Mouse (Mus musculus) stomach, postnatal 0 days (tissue): ENCODE results near the gene Magi2. TPM values are rescaled to one million over a fixed set of nuclear protein-coding genes. Genes with fewer than 3 reads are reported as not detected.

Experiments
- ATAC-seq: fragments of 200-750 bp; cut with Nextera tagmentation; 2 replicates; pipeline ENCODE4 v1.8.0; 2017; ENCODE audit not compliant: low FRiP score, low TSS enrichment
- DNase-seq: peaks from one replicate; pipeline ENCODE4 v3.0.0-alpha.2; 2016; ENCODE audit warnings: low spot score
- H3K27ac ChIP-seq: fragments of 300-500 bp; sonication (generic); replicated peaks from 2 replicates; pipeline ENCODE4 v1.5.1; 2014; ENCODE audit warnings: mild to moderate bottlenecking, control low read depth
- H3K27me3 ChIP-seq: fragments of 300-500 bp; sonication (generic); 2 replicates; pipeline ENCODE4 v1.6.1; 2014; ENCODE audit warnings: low read length; ENCODE audit not compliant: control insufficient read depth, insufficient read depth
- H3K36me3 ChIP-seq: fragments of 300-500 bp; sonication (generic); 2 replicates; pipeline ENCODE4 v1.6.1; 2014; ENCODE audit warnings: low read length, mixed read lengths; ENCODE audit not compliant: control insufficient read depth, insufficient read depth
- H3K4me1 ChIP-seq: fragments of 300-500 bp; sonication (generic); replicated peaks from 2 replicates; pipeline ENCODE4 v1.6.1; 2014; ENCODE audit warnings: antibody characterized with exemption; ENCODE audit not compliant: control insufficient read depth, insufficient read depth
- H3K4me2 ChIP-seq: fragments of 300-500 bp; sonication (generic); replicated peaks from 2 replicates; pipeline ENCODE4 v1.6.1; 2014; ENCODE audit warnings: low read depth, mild to moderate bottlenecking, control low read depth, moderate library complexity
- H3K4me3 ChIP-seq: fragments of 300-500 bp; sonication (generic); 2 replicates; pipeline ENCODE4 v1.5.1; 2014; ENCODE audit warnings: low read depth, low read length, control low read depth
- H3K9ac ChIP-seq: fragments of 300-500 bp; sonication (generic); 2 replicates; pipeline ENCODE4 v1.6.1; 2014; ENCODE audit warnings: mild to moderate bottlenecking, low read length, control low read depth, mixed read lengths
- H3K9me3 ChIP-seq: fragments of 300-500 bp; sonication (generic); 2 replicates; pipeline ENCODE4 v1.6.1; 2016; ENCODE audit warnings: low read length; ENCODE audit not compliant: control insufficient read depth
- CTCF ChIP-seq: IDR thresholded peaks from 2 replicates; pipeline ENCODE4 v1.5.1; 2016; ENCODE audit warnings: antibody characterized with exemption, low read depth, mild to moderate bottlenecking, moderate library complexity
- EP300 ChIP-seq: optimal IDR thresholded peaks from 2 replicates; pipeline ENCODE3; 2016; ENCODE audit warnings: antibody characterized with exemption
- WGBS: fragments of 180-500 bp; shearing (Covaris S2); extraction: QIAGEN DNeasy Blood & Tissue Kit; methylation state at CpG from one replicate; pipeline ENCODE4 v1.1.7; 2014; 5-methylcytosine and 5-hydroxymethylcytosine counted together
- polyA plus RNA-seq: library from polyadenylated mRNA; unstranded; fragments of >200 nt; fragmentation: Nextera tagmentation; extraction: Ambion mirVana; gene quantifications from 2 replicates; pipeline ENCODE4 v1.2.1, GENCODE M21; 2015

Magi2 gene
- polyA plus RNA-seq, 1 experiment from 2014 or later: 1.9 TPM

DNA sequence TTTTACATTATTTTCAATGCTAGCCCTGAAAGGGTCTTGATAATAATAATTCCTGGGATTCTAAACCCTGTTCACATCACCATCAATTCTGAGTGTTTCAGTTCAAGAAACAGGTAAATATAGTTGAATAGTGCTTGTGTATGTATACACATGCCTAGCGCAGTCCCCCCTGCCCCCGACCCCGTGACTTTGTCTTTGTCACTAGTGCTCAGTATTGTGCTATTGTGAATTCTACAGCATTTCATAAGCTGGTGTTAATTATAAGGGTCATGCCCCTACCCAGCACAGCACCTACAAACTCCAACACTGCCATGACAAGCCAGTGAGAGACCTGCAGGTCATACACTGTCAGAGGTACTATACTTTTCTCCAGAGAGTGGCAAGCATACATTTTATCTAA, 520.8 kb downstream of the Magi2 start:
- 75% methylated on average over 3 of the region's 3 CpGs for WGBS
- H3K36me3 ChIP-seq: no peaks in the 10 kb centered on the region
- DNase-seq (no peak), ATAC-seq (no peak)
- H3K27me3 ChIP-seq: no peaks in the 10 kb centered on the region
- no peak for TF ChIP-seq EP300
- TF ChIP-seq CTCF: no peak
- no peak overlapping the region for H3K9ac ChIP-seq
- no peak overlapping the region for H3K4me2 ChIP-seq
- H3K27ac ChIP-seq: no peak overlapping the region
- no peak overlapping the region for H3K4me3 ChIP-seq
- no peaks in the 10 kb centered on the region for H3K4me1 ChIP-seq
- no peaks in the 10 kb centered on the region for H3K9me3 ChIP-seq

DNA sequence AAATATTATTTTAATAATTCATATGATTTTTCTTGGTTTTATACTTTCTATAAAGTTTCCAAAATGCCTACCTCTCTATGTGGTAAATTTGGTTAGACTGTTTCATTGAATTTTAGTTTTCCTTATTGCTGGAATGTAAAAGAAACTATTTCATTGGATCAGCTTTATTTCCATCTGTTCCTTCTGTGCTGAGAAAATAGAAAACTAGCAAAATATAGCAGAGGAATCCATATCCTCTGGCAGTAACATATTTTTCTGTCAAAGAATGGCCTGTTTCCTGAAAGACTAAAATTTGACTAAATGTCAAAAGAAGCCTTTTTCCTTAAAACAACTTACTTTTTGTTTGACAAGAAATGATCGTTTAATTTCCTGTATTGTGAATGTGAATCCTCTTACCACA, 552.4 kb downstream of the Magi2 start:
- Histone ChIP-seq H3K4me2 (no peak overlapping the region), H3K27ac (no peak overlapping the region), H3K4me1 (no peaks in the 10 kb centered on the region), H3K36me3 (no peaks in the 10 kb centered on the region), H3K4me3 (no peak overlapping the region), H3K9me3 (no peaks in the 10 kb centered on the region), H3K27me3 (no peaks in the 10 kb centered on the region), H3K9ac (no peak overlapping the region)
- DNase-seq: no peak
- TF ChIP-seq EP300 (no peak), CTCF (no peak)
- WGBS: 60% methylated on average over 1 of the region's 1 CpGs
- no peak for ATAC-seq

DNA sequence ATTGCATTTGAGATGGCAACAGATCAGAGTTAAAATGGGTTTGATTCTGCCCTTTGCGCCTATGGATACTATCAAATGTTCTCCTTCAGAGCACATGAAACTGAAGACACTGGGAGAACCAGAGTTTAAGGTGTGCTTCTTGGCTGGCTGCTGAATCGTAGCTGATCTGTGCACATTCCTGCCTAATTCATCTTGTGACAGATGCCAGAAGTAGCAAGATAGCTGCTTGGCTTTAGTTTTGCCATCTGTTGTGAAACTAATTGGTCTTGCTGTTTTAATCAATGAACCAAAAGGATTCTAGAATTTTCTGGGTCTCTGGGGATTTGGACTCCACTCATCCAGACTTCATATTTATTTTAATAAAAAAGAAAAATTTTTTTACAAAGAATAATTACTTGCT, 553.2 kb downstream of the Magi2 start:
- Histone ChIP-seq H3K4me1 (no peaks in the 10 kb centered on the region), H3K27me3 (no peaks in the 10 kb centered on the region), H3K36me3 (no peaks in the 10 kb centered on the region), H3K27ac (no peak overlapping the region), H3K9ac (no peak overlapping the region), H3K4me2 (no peak overlapping the region), H3K9me3 (no peaks in the 10 kb centered on the region), H3K4me3 (no peak overlapping the region)
- 68% methylated on average over 2 of the region's 2 CpGs for WGBS
- TF ChIP-seq CTCF (no peak), EP300 (no peak)
- ATAC-seq (no peak), DNase-seq (no peak)

DNA sequence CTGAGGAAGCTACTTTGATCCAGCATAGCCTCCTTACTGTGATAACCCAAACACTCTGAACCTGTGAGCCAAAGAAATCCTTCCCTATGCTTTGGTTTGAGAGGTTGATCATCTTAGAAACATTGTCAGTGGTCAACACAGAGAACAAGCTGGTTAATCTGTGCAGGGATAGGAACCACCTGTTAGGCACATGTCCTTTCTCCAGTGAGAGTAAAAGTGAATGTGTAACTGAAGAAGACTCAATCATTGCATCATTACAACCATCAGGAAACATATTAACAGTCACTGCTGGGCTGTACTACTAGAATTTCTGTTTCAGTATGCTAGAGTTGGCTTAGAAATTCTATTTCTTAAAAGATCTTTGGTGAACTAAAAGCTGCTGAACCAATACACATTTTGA, 558.5 kb downstream of the Magi2 start:
- Histone ChIP-seq H3K4me1 (no peaks in the 10 kb centered on the region), H3K27me3 (no peaks in the 10 kb centered on the region), H3K9ac (no peak overlapping the region), H3K4me3 (no peak overlapping the region), H3K9me3 (no peaks in the 10 kb centered on the region), H3K4me2 (no peak overlapping the region), H3K36me3 (no peaks in the 10 kb centered on the region), H3K27ac (no peak overlapping the region)
- DNase-seq: no peak
- ATAC-seq: no peak
- no peak for TF ChIP-seq EP300
- TF ChIP-seq CTCF: no peak

DNA sequence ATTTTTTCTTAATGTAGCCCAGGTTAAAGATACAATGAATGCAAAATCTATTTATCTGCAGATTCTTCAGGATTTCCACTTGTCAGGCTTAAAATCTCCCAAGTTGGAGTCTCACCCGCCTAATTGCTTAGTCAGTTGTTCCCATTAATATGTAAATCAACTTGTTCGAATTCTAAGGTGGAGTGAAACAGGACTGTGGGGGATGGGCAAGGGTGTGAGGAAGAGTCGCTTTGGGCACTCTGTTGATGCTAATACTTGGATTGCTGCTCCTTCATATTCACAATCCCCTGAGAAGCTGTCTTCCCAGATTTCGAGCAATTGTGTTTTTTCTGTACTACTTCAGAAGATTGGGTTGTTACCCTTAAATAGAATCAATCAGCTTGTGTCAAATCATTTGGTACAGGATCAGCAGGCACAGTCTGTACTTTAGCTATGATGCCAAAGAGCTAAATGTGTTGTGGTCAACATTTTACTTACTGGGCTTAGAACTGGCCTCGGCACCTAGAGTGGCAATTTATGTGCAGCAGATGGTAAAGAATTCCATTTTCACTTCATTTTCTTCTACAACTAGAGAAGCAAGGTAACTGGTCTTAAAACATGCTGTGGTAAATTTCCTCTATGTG, 560.8 kb downstream of the Magi2 start:
- ATAC-seq (no peak), DNase-seq (no peak)
- Histone ChIP-seq H3K27ac (no peak overlapping the region), H3K27me3 (no peaks in the 10 kb centered on the region), H3K4me1 (no peaks in the 10 kb centered on the region), H3K9ac (no peak overlapping the region), H3K4me2 (no peak overlapping the region), H3K9me3 (no peaks in the 10 kb centered on the region), H3K36me3 (no peaks in the 10 kb centered on the region), H3K4me3 (no peak overlapping the region)
- TF ChIP-seq EP300: no peak
- no peak for TF ChIP-seq CTCF
- WGBS: 53% methylated on average over 5 of the region's 5 CpGs

DNA sequence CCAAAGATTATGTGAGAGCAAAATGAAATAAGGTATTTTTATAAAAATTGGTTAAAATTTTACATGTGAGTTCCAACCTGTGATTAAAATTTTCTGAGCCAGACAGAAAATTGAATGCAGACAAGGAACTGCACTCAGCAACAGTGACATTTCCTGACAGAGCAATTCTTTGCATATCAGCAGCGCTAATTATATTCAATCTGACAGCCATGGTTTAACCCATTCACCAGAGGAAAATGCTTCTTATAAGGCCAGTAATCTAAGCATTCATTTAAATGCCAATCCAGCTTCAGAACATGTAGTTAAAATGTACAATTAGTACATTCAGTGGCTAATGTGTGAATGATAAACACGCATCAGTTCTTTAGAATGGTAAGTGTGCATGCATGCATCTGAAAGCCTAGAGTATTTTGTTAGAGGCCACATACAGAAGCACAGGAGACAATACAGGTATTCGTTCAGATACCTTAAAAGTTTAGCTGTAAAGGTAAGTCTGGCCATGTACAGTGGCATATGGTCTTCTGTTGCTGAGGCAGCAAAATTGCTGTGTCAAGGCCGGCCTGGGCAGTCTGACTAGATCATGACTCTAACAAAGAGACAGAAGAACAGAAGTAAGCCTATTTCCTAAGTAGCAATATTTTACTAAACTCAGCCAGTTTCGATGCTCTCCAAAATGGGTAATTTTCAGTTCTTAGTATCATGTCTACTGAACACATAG, 576.4 kb downstream of the Magi2 start:
- H3K4me2 ChIP-seq: no peak overlapping the region
- no peak for ATAC-seq
- no peak overlapping the region for H3K9ac ChIP-seq
- TF ChIP-seq EP300: no peak
- no peak for TF ChIP-seq CTCF
- no peaks in the 10 kb centered on the region for H3K9me3 ChIP-seq
- H3K4me3 ChIP-seq: no peak overlapping the region
- WGBS: 92% methylated on average over 5 of the region's 5 CpGs
- H3K27ac ChIP-seq: no peak overlapping the region
- H3K36me3 ChIP-seq: no peaks in the 10 kb centered on the region
- H3K27me3 ChIP-seq: no peaks in the 10 kb centered on the region
- H3K4me1 ChIP-seq: no peaks in the 10 kb centered on the region
- no peak for DNase-seq
